ENCODE assay signal across 20 mouse cellular contexts in the genomic region with DNA sequence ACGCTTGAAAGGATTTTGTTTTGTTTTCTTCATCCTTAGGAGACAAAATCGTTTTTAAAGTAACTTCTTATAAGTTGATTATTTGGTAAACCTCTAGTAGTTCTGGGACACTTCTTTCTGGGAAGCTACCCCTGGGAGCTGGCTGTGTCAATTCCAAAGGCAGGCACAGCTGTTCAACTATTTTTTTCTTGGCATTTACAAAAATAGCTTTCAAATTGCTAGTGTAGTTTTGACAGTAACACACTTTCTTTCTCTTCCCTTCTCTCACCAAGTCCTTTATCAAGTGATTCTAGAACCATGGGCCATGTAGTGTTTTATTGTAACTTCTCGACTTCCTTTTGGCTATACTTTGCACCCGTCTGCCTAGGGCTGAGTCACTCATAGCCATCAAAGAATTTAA.
DNase-seq lines count a peak whose midpoint lies in the region; ATAC-seq lines count a peak whose summit lies in the region.
"Had no signal": no experiment of that assay in that cellular context is flagged by ENCODE, and none has a peak within 500 bp of the region (broad histone marks: within the 10 kb centered on the region; RNA-seq: fewer than 3 reads in every experiment).

No protein-coding gene starts in this region.

- ATAC-seq in frontal cortex, adult (ENCODE audit: low TSS enrichment): peak; percentile 88
- ATAC-seq: activated CD4-positive, CD25-positive, alpha-beta regulatory T cell, adult 4 months; CD4-positive, CD25-positive, alpha-beta regulatory T cell, adult 4 months; forebrain, embryonic 13.5 days; forebrain, embryonic 15.5 days; forebrain, postnatal 0 days; Patski had no signal

- no peak for DNase-seq in frontal cortex, postnatal 10 days (ENCODE audit: low spot score in 2 of 2)
- peak; percentile 5 for DNase-seq in right cerebral cortex, adult 18-20 months
- no peak for DNase-seq in right cerebral cortex, postnatal 10 days (ENCODE audit: low spot score in 2 of 2)
- no peak for DNase-seq in gastrocnemius, postnatal 25 days
- DNase-seq: adrenal gland, adult 8-10 months; adrenal gland, postnatal 14 days; adrenal gland, postnatal 36 days; B cell, adult 2 months; cerebellum, adult 11 months; cerebellum, adult 18-20 months; cerebellum, adult 8-10 months; cerebellum, postnatal 10 days; cerebellum, postnatal 25 days; forebrain, postnatal 0 days had no signal
